9 mouse cellular contexts compared by ENCODE assay signal in genomic region chr12:79511454-79512204, GRCm38 (mm10).
DNase-seq lines count a peak whose midpoint lies in the region; ATAC-seq and TF ChIP-seq lines count a peak whose summit lies in the region.
"Had no signal": no experiment of that assay in that cellular context is flagged by ENCODE, and none has a peak within 500 bp of the region (broad histone marks: within the 10 kb centered on the region; RNA-seq: fewer than 3 reads in every experiment).

No protein-coding gene starts in this region.

- TF ChIP-seq CTCF in kidney, postnatal 0 days (IDR thresholded peaks at IDR 0.05; ENCODE audit: low read depth), result no peak

- H3K36me3 ChIP-seq in kidney, postnatal 0 days (ENCODE audit: insufficient read depth, low read length), result no peaks in the 10 kb centered on the region
- no peaks in the 10 kb centered on the region for H3K36me3 ChIP-seq in hindbrain, embryonic 15.5 days

- H3K27me3 ChIP-seq in kidney, postnatal 0 days (ENCODE audit: insufficient read depth, low read length), result no peaks in the 10 kb centered on the region
- no peaks in the 10 kb centered on the region for H3K27me3 ChIP-seq in hindbrain, embryonic 15.5 days

- no peak overlapping the region for H3K4me2 ChIP-seq in kidney, postnatal 0 days (ENCODE audit: low read length)
- H3K4me2 ChIP-seq in hindbrain, embryonic 15.5 days, result no peak overlapping the region

- H3K4me1 ChIP-seq in kidney, postnatal 0 days (replicated peaks; ENCODE audit: insufficient read depth, low read length), result peaks cover 11% of the 10 kb centered on the region
- H3K4me1 ChIP-seq in hindbrain, embryonic 15.5 days (replicated peaks), result peaks cover 17% of the 10 kb centered on the region

- no peaks in the 10 kb centered on the region for H3K9me3 ChIP-seq in kidney, postnatal 0 days (replicated peaks; ENCODE audit: low read length)
- no peaks in the 10 kb centered on the region for H3K9me3 ChIP-seq in hindbrain, embryonic 15.5 days

- H3K9ac ChIP-seq in kidney, postnatal 0 days (ENCODE audit: low read depth, low read length), result no peak overlapping the region
- no peak overlapping the region for H3K9ac ChIP-seq in hindbrain, embryonic 15.5 days

- DNase-seq in kidney, postnatal 0 days (ENCODE audit: low spot score), result peak; percentile 72
- no peak for DNase-seq in kidney, postnatal 25 days
- DNase-seq in cerebellum, adult 9-10 months, result peak; percentile 9
- peak; percentile 44 to 54 for DNase-seq in frontal cortex, postnatal 36 days (ENCODE audit: low spot score in 2 of 2)
- peak; percentile 86 for DNase-seq in lung, postnatal 10 days
- peak; percentile 39 to 50 for DNase-seq in thymus, adult 18-20 months

- H3K27ac ChIP-seq in kidney, postnatal 0 days, result peak overlapping the region; percentile 86
- H3K27ac ChIP-seq in hindbrain, embryonic 15.5 days (replicated peaks), result peak overlapping the region; percentile 79
- H3K27ac ChIP-seq: macrophage had no signal

- 39% methylated on average over 11 of the region's 11 CpGs for WGBS in kidney, postnatal 0 days
- 37% methylated on average over 11 of the region's 11 CpGs for WGBS in hindbrain, embryonic 15.5 days

- H3K4me3 ChIP-seq in kidney, postnatal 0 days (replicated peaks; ENCODE audit: low read depth, low read length), result no peak overlapping the region
- H3K4me3 ChIP-seq in hindbrain, embryonic 15.5 days, result no peak overlapping the region

- ATAC-seq in kidney, postnatal 0 days (replicated peaks; ENCODE audit: low FRiP score, low read depth), result no peak
- ATAC-seq in hindbrain, embryonic 15.5 days (ENCODE audit: low FRiP score, low read depth), result peak; percentile 79; the same call in 1 of the 2 replicates
- no peak for ATAC-seq in erythroid progenitor cell, adult 5-6 weeks (replicated peaks; ENCODE audit: low FRiP score, poor library complexity, severe bottlenecking)

Comparison
In these comparisons a context has a peak if more than half of its experiments do, and no peak if none do; other contexts are left out.
1. DNase-seq: peak in kidney, postnatal 0 days (single experiment), cerebellum, adult 9-10 months (single experiment), frontal cortex, postnatal 36 days (2 of 2), lung, postnatal 10 days (single experiment) and thymus, adult 18-20 months (2 of 2); none in kidney, postnatal 25 days (0 of 2).